In the genomic region with DNA sequence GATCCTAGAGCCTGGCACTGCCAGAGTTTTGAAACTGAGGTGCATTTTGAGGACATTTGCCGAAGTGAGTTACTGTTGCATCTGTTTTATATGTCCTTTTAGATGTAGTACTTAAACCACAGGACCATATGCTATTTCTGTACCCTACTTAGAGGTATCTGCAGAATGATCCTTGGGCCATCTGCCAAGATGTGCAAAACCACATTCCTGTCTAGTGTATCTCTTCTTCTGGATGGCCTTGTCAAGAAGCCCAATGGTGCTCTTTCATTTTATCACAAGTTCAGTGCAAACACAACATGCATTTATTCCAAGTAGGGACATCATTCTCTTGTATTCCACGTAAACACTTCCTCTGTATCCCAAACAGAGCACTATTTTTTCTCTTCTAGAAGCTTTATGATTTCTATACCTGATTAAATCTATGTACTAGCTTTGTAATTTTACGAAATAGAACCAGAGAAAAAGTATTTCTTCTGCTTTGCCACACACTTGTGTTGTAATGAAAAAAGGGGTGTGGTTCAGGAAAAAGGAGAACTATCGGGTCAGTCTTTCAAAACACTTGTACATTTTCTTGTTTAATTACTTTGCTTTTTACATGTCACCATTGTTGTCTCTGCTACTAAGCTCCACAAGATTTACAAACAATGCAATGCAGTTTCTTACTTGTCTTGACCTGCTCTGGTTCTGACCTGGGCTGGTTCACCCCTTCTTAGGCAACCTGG, we compare ENCODE assay signal across 21 mouse cellular contexts. TPM values are rescaled to one million over a fixed set of nuclear protein-coding genes. Genes with fewer than 3 reads are reported as not detected.
DNase-seq lines count a peak whose midpoint lies in the region; ATAC-seq and TF ChIP-seq lines count a peak whose summit lies in the region.
"Had no signal": no experiment of that assay in that cellular context is flagged by ENCODE, and none has a peak within 500 bp of the region (broad histone marks: within the 10 kb centered on the region; RNA-seq: fewer than 3 reads in every experiment).

No protein-coding gene starts in this region.

- peak; percentile 22 for DNase-seq in lung, postnatal 0 days (ENCODE audit: low spot score)
- no peak for DNase-seq in lung, adult 2 months
- peak; percentile 32 for DNase-seq in MN1 (ENCODE audit: low spot score)
- DNase-seq in kidney, adult 8-10 months, result no peak
- DNase-seq in cerebellum, postnatal 25 days, result no peak
- DNase-seq: cerebellum, adult 18-20 months; embryo, embryonic 11 days; gastrocnemius, postnatal 25 days; kidney, adult 18-20 months; kidney, postnatal 4 days had no signal

- H3K4me3 ChIP-seq in lung, postnatal 0 days (ENCODE audit: low read depth, low read length), result no peak overlapping the region
- no peak overlapping the region for H3K4me3 ChIP-seq in lung, adult 2 months (replicated peaks; ENCODE audit: extremely low read depth, low read depth, low read length)
- H3K4me3 ChIP-seq in bone marrow, adult 2 months (replicated peaks; ENCODE audit: control insufficient read depth, low read depth, low read length), result no peak overlapping the region
- no peak overlapping the region for H3K4me3 ChIP-seq in intestine, postnatal 0 days (ENCODE audit: low read depth, low read length)
- H3K4me3 ChIP-seq: heart, embryonic 15.5 days; left cerebral cortex, adult 2 months; lung, embryonic 15.5 days; midbrain, embryonic 15.5 days; neural tube, embryonic 12.5 days had no signal

- TF ChIP-seq POLR2A in lung, adult 2 months (IDR thresholded peaks at IDR 0.05; ENCODE audit: borderline replicate concordance, extremely low read depth, low read depth, low read length), result no peak
- TF ChIP-seq POLR2A in bone marrow, adult 2 months (IDR thresholded peaks at IDR 0.05; ENCODE audit: borderline replicate concordance, control insufficient read depth, low read depth, low read length), result no peak

- no peak overlapping the region for H3K27ac ChIP-seq in lung, postnatal 0 days (ENCODE audit: low read length)
- peak overlapping the region; percentile 7; the same call in 1 of the 2 replicates for H3K27ac ChIP-seq in bone marrow, adult 2 months (ENCODE audit: control insufficient read depth, insufficient read depth, low read depth, low read length, poor library complexity)
- no peak overlapping the region for H3K27ac ChIP-seq in intestine, postnatal 0 days (ENCODE audit: low read depth, low read length)
- H3K27ac ChIP-seq: heart, embryonic 15.5 days; hindbrain, embryonic 14.5 days; left cerebral cortex, adult 2 months; lung, embryonic 15.5 days; midbrain, embryonic 15.5 days; neural tube, embryonic 12.5 days had no signal

- H3K27me3 ChIP-seq in lung, postnatal 0 days (replicated peaks; ENCODE audit: insufficient read depth, low read length), result no peaks in the 10 kb centered on the region
- no peaks in the 10 kb centered on the region for H3K27me3 ChIP-seq in intestine, postnatal 0 days (replicated peaks; ENCODE audit: control insufficient read depth, insufficient read depth, low read length)
- H3K27me3 ChIP-seq: heart, embryonic 15.5 days; lung, embryonic 15.5 days; midbrain, embryonic 15.5 days; neural tube, embryonic 12.5 days; Patski had no signal

- TF ChIP-seq CTCF in lung, postnatal 0 days (IDR thresholded peaks at IDR 0.05), result no peak
- no peak for TF ChIP-seq CTCF in lung, adult 2 months (IDR thresholded peaks at IDR 0.05; ENCODE audit: insufficient read depth, low read length)
- TF ChIP-seq CTCF in bone marrow, adult 2 months (IDR thresholded peaks at IDR 0.05; ENCODE audit: control insufficient read depth, insufficient read depth, low read length), result no peak
- no peak for TF ChIP-seq CTCF in intestine, postnatal 0 days (IDR thresholded peaks at IDR 0.05; ENCODE audit: low read depth)

- no peak for TF ChIP-seq EP300 in lung, postnatal 0 days (IDR thresholded peaks at IDR 0.05)

- H3K4me1 ChIP-seq in lung, postnatal 0 days (ENCODE audit: insufficient read depth, low read depth, low read length), result no peaks in the 10 kb centered on the region
- no peaks in the 10 kb centered on the region for H3K4me1 ChIP-seq in lung, adult 2 months (ENCODE audit: control insufficient read depth, insufficient read depth, low read length)
- H3K4me1 ChIP-seq in bone marrow, adult 2 months (ENCODE audit: control insufficient read depth, insufficient read depth, low read length), result no peaks in the 10 kb centered on the region; the same call in 1 of the 2 replicates
- H3K4me1 ChIP-seq in intestine, postnatal 0 days (replicated peaks; ENCODE audit: control insufficient read depth, insufficient read depth, low read length), result no peaks in the 10 kb centered on the region
- H3K4me1 ChIP-seq: lung, embryonic 15.5 days; midbrain, embryonic 15.5 days; neural tube, embryonic 12.5 days had no signal

- H3K4me2 ChIP-seq in lung, postnatal 0 days (replicated peaks; ENCODE audit: low read depth, low read length), result no peak overlapping the region
- H3K4me2 ChIP-seq in intestine, postnatal 0 days (replicated peaks; ENCODE audit: low read depth), result no peak overlapping the region
- H3K4me2 ChIP-seq: heart, embryonic 15.5 days; hindbrain, embryonic 14.5 days; lung, embryonic 15.5 days; midbrain, embryonic 15.5 days; neural tube, embryonic 12.5 days had no signal

- peaks cover 5% of the 10 kb centered on the region; the same call in 1 of the 2 replicates for H3K36me3 ChIP-seq in lung, postnatal 0 days (ENCODE audit: insufficient read depth, low read length)
- peaks cover 10% of the 10 kb centered on the region for H3K36me3 ChIP-seq in intestine, postnatal 0 days (ENCODE audit: control insufficient read depth, insufficient read depth)

- 71% methylated on average over 4 of the region's 4 CpGs for WGBS in lung, postnatal 0 days
- WGBS in lung, adult 2 months, result 63% methylated on average over 4 of the region's 4 CpGs
- WGBS in bone marrow, adult 2 months, result 30% methylated on average over 4 of the region's 4 CpGs
- 85% methylated on average over 4 of the region's 4 CpGs for whole genome bisulfite sequencing in intestine, postnatal 0 days

- H3K9me3 ChIP-seq in lung, postnatal 0 days (ENCODE audit: low read length), result no peaks in the 10 kb centered on the region
- no peaks in the 10 kb centered on the region for H3K9me3 ChIP-seq in intestine, postnatal 0 days (ENCODE audit: control insufficient read depth)
- H3K9me3 ChIP-seq: heart, embryonic 15.5 days; lung, embryonic 15.5 days; midbrain, embryonic 15.5 days; neural tube, embryonic 12.5 days had no signal

- no peak for ATAC-seq in lung, postnatal 0 days
- peak; percentile 80 for ATAC-seq in megakaryocyte progenitor cell, adult 5-6 weeks (replicated peaks; ENCODE audit: poor library complexity)
- no peak for ATAC-seq in intestine, postnatal 0 days
- ATAC-seq: forebrain, embryonic 16.5 days; midbrain, embryonic 15.5 days; Patski had no signal

- H3K9ac ChIP-seq in lung, postnatal 0 days (replicated peaks; ENCODE audit: low read depth), result no peak overlapping the region
- no peak overlapping the region for H3K9ac ChIP-seq in intestine, postnatal 0 days (ENCODE audit: low read depth, low read length)
- H3K9ac ChIP-seq: heart, embryonic 15.5 days; hindbrain, embryonic 14.5 days; lung, embryonic 15.5 days; midbrain, embryonic 15.5 days; neural tube, embryonic 12.5 days had no signal

RNA-seq across cellular contexts. Expression of gene Arl6ip6, which starts 8.8 kb away (rescaled TPM):
- polyA plus RNA-seq in lung, postnatal 0 days (2015; fragmentation: Nextera tagmentation; extraction: Ambion mirVana), result 29.8 and 31.7 TPM in 2 replicates
- polyA plus RNA-seq in lung, adult 2 months (2012; rRNA removed), result 6.1 and 9.9 TPM in 2 replicates
- 15.0 and 17.6 TPM in 2 replicates for polyA plus RNA-seq in bone marrow, adult 2 months (2011; ENCODE audit: insufficient read depth, insufficient read length, low replicate concordance, missing spikeins)
- 45.1 and 48.4 TPM in 2 replicates for total RNA-seq in megakaryocyte progenitor cell, adult 5-6 weeks (2015)
- total RNA-seq in megakaryocyte progenitor cell, adult 5-6 weeks (2017), result 25.8 and 38.7 TPM in 2 replicates
- 19.6 and 21.4 TPM in 2 replicates for polyA plus RNA-seq in intestine, postnatal 0 days (2015; fragmentation: Nextera tagmentation; extraction: Ambion mirVana)

RNA-seq across cellular contexts. Expression of gene Prpf40a, which starts 9.2 kb away (rescaled TPM):
- polyA plus RNA-seq in lung, postnatal 0 days (2015; fragmentation: Nextera tagmentation; extraction: Ambion mirVana), result 90.7 and 95.2 TPM in 2 replicates
- polyA plus RNA-seq in lung, adult 2 months (2012; rRNA removed), result 19.9 and 21.6 TPM in 2 replicates
- polyA plus RNA-seq in bone marrow, adult 2 months (2011; ENCODE audit: insufficient read depth, insufficient read length, low replicate concordance, missing spikeins), result 53.6 and 83.0 TPM in 2 replicates
- total RNA-seq in megakaryocyte progenitor cell, adult 5-6 weeks (2015), result 119 and 125 TPM in 2 replicates
- 182 and 240 TPM in 2 replicates for total RNA-seq in megakaryocyte progenitor cell, adult 5-6 weeks (2017)
- polyA plus RNA-seq in intestine, postnatal 0 days (2015; fragmentation: Nextera tagmentation; extraction: Ambion mirVana), result 66.6 and 74.1 TPM in 2 replicates

Comparison
In these comparisons a context has a peak if more than half of its experiments do, and no peak if none do; other contexts are left out.
1. DNase-seq: peak in lung, postnatal 0 days (single experiment) and MN1 (single experiment); none in lung, adult 2 months (single experiment), kidney, adult 8-10 months (0 of 2) and cerebellum, postnatal 25 days (0 of 2).